Mouse (Mus musculus) adrenal gland, postnatal 25 days (tissue): ENCODE measurements around the gene Hnrnpc. TPM values are rescaled to one million over a fixed set of nuclear protein-coding genes. Genes with fewer than 3 reads are reported as not detected.

Source experiments
- total RNA-seq: library from RNA; stranded (reverse); gene quantifications from 2 replicates; pipeline ENCODE4 v1.2.3, GENCODE M21; 2021

Hnrnpc gene
- total RNA-seq, 1 experiment from 2014 or later = 235 TPM

Other genes starting within 250 kb of the Hnrnpc start
- 32.1 and 42.2 TPM in 2 replicates for gene Mettl17, start 219.2 kb downstream of the Hnrnpc start, total RNA-seq
- gene Slc39a2, start 211.1 kb downstream of the Hnrnpc start, total RNA-seq = 0.61 and 1.2 TPM in 2 replicates
- 226 and 243 TPM in 2 replicates for gene Ndrg2, start 189.9 kb downstream of the Hnrnpc start, total RNA-seq
- gene Tppp2, start 185.6 kb downstream of the Hnrnpc start, total RNA-seq = not detected in 2 replicates
- gene Rnase13, start 181.3 kb downstream of the Hnrnpc start, total RNA-seq = not detected in 2 replicates
- 55.7 and 59.3 TPM in 2 replicates for gene Arhgef40, start 119.3 kb downstream of the Hnrnpc start, total RNA-seq
- gene Tmem253, start 88.4 kb downstream of the Hnrnpc start, total RNA-seq = 0.97 and 1.8 TPM in 2 replicates
- 58.4 and 63.3 TPM in 2 replicates for gene Zfp219, start 83.3 kb downstream of the Hnrnpc start, total RNA-seq
- gene Olfr221, start 61.6 kb downstream of the Hnrnpc start, total RNA-seq = not detected in 2 replicates
- gene Rpgrip1, start 6.7 kb upstream of the Hnrnpc start, total RNA-seq = 0.38 and 0.73 TPM in 2 replicates
- 60.0 and 61.3 TPM in 2 replicates for gene Supt16, start 93.4 kb upstream of the Hnrnpc start, total RNA-seq
- gene Chd8, start 153.8 kb upstream of the Hnrnpc start, total RNA-seq = 104 and 109 TPM in 2 replicates
- gene Tox4, start 175.1 kb upstream of the Hnrnpc start, total RNA-seq = 39.7 and 51.3 TPM in 2 replicates
- 35.7 and 37.8 TPM in 2 replicates for gene Rab2b, start 175.5 kb upstream of the Hnrnpc start, total RNA-seq
- gene Mettl3, start 201.1 kb upstream of the Hnrnpc start, total RNA-seq = 54.4 and 64.8 TPM in 2 replicates
- 8.7 and 9.5 TPM in 2 replicates for gene Sall2, start 224.7 kb upstream of the Hnrnpc start, total RNA-seq